Mouse (Mus musculus): ENCODE data around the gene Crlf1. TPM values are rescaled to one million over a fixed set of nuclear protein-coding genes. Genes with fewer than 3 reads are reported as not detected.

Crlf1 gene
- polyA plus RNA-seq, 1 experiment from 2014 or later, result 3.4 TPM

GRCm38 (mm10) chr8:70458462-70458861 is 34.5 kb upstream of the Crlf1 start:
- Histone ChIP-seq H3K4me1 (ENCODE audit: control insufficient read depth, insufficient read depth, low read length) (peaks cover 6% of the 10 kb centered on the region; the same call in 1 of the 2 replicates), H3K4me3 (replicated peaks; ENCODE audit: low read length) (no peak overlapping the region), H3K27ac (ENCODE audit: low read length) (no peak overlapping the region), H3K36me3 (ENCODE audit: control insufficient read depth, insufficient read depth, low read length) (no peaks in the 10 kb centered on the region), H3K27me3 (ENCODE audit: control insufficient read depth, insufficient read depth, low read length) (no peaks in the 10 kb centered on the region), H3K9me3 (replicated peaks; ENCODE audit: control insufficient read depth, low read length) (no peaks in the 10 kb centered on the region), H3K9ac (ENCODE audit: low read length) (no peak overlapping the region), H3K4me2 (ENCODE audit: low read depth, low read length) (no peak overlapping the region)
- 77% methylated on average over 3 of the region's 3 CpGs for WGBS
- ATAC-seq (ENCODE audit: insufficient read depth, low FRiP score), result no peak

GRCm38 (mm10) chr8:70459636-70460035 is 33.3 kb upstream of the Crlf1 start:
- H3K36me3 ChIP-seq (ENCODE audit: control insufficient read depth, insufficient read depth, low read length), result no peaks in the 10 kb centered on the region
- 91% methylated on average over 2 of the region's 2 CpGs for WGBS

GRCm38 (mm10) chr8:70460199-70460598 is 32.8 kb upstream of the Crlf1 start:
- Histone ChIP-seq H3K27ac (ENCODE audit: low read length) (no peak overlapping the region), H3K9me3 (replicated peaks; ENCODE audit: control insufficient read depth, low read length) (no peaks in the 10 kb centered on the region), H3K36me3 (ENCODE audit: control insufficient read depth, insufficient read depth, low read length) (no peaks in the 10 kb centered on the region), H3K27me3 (ENCODE audit: control insufficient read depth, insufficient read depth, low read length) (no peaks in the 10 kb centered on the region), H3K4me1 (ENCODE audit: control insufficient read depth, insufficient read depth, low read length) (no peaks in the 10 kb centered on the region), H3K4me2 (ENCODE audit: low read depth, low read length) (no peak overlapping the region), H3K4me3 (replicated peaks; ENCODE audit: low read length) (no peak overlapping the region), H3K9ac (ENCODE audit: low read length) (no peak overlapping the region)
- 91% methylated on average over 5 of the region's 5 CpGs for WGBS
- no peak for ATAC-seq (ENCODE audit: insufficient read depth, low FRiP score)

More at GRCm38 (mm10) chr8:70459636-70460035, 33.3 kb upstream of the Crlf1 start:
- Histone ChIP-seq H3K9me3 (replicated peaks; ENCODE audit: control insufficient read depth, low read length) (no peaks in the 10 kb centered on the region), H3K27ac (ENCODE audit: low read length) (no peak overlapping the region), H3K4me1 (ENCODE audit: control insufficient read depth, insufficient read depth, low read length) (no peaks in the 10 kb centered on the region), H3K4me2 (ENCODE audit: low read depth, low read length) (no peak overlapping the region), H3K4me3 (replicated peaks; ENCODE audit: low read length) (no peak overlapping the region), H3K27me3 (ENCODE audit: control insufficient read depth, insufficient read depth, low read length) (no peaks in the 10 kb centered on the region), H3K9ac (ENCODE audit: low read length) (no peak overlapping the region)
- ATAC-seq (ENCODE audit: insufficient read depth, low FRiP score), result no peak

DNA sequence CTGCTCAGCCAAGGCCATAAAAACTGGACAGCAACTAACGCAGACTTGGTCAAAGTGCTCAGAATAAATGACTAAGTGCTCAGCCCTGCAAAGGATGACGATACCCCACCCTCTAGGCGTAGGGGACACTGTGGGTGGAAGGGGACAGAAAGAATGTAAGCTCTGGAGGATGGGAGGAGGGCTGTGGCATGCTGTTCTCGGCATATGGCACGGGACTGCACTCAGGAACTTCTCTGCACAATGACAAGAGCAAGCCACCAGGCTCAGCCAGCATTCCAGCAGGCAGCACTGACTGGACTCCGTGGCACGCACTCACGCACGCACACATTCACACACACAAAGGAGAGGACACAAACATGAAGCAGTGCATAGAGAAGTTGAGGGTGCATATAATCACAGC is 32.4 kb upstream of the Crlf1 start:
- WGBS, result 73% methylated on average over 9 of the region's 9 CpGs
- H3K4me2 ChIP-seq (ENCODE audit: low read depth, low read length), result no peak overlapping the region
- no peak for ATAC-seq (ENCODE audit: insufficient read depth, low FRiP score)

DNA sequence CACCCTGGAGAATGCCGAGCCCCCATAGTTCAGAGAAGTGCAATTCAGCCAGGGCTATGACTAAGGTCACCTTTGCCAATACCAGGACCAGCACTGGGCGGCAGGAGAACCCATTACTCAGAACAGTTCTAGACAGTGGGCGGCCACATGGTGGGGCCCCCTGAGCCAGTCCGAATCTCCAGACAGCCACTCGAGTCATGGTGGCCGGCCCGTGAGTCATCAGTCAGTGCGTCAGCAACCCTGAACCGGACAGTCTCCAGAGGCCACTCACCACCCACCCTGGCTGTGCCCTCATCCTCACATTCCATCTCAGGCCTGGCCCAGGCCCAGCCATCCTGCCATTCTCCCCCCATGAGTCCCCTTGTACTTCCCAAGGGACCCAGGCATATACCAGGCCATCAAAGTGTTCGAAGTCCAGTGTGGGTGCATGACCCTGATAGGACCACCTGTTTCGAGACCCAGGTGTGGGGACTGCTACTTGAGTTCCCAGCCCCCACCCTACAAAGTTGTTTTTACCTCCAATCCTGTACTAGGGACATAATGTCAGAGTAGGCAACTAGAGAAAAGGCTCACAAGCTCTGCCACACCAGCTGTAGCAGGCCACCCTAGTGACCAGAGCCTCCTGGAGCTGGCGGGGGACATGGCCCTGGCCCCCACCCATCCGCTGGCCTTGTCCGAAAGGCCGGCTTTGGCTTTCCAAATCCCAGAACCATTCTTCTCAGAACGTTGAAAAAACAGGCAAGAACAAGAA is 31.0 kb upstream of the Crlf1 start:
- no peak for ATAC-seq (ENCODE audit: insufficient read depth, low FRiP score)
- Histone ChIP-seq H3K27me3 (ENCODE audit: control insufficient read depth, insufficient read depth, low read length) (no peaks in the 10 kb centered on the region), H3K4me1 (ENCODE audit: control insufficient read depth, insufficient read depth, low read length) (peaks cover under 1% of the 10 kb centered on the region; the same call in 1 of the 2 replicates), H3K4me3 (replicated peaks; ENCODE audit: low read length) (no peak overlapping the region), H3K9me3 (replicated peaks; ENCODE audit: control insufficient read depth, low read length) (no peaks in the 10 kb centered on the region), H3K9ac (ENCODE audit: low read length) (no peak overlapping the region), H3K27ac (ENCODE audit: low read length) (no peak overlapping the region), H3K4me2 (ENCODE audit: low read depth, low read length) (no peak overlapping the region), H3K36me3 (ENCODE audit: control insufficient read depth, insufficient read depth, low read length) (no peaks in the 10 kb centered on the region)
- 86% methylated on average over 16 of the region's 16 CpGs for WGBS

More for the DNA sequence above, 32.4 kb upstream of the Crlf1 start:
- Histone ChIP-seq H3K27me3 (ENCODE audit: control insufficient read depth, insufficient read depth, low read length) (no peaks in the 10 kb centered on the region), H3K4me3 (replicated peaks; ENCODE audit: low read length) (no peak overlapping the region), H3K9me3 (replicated peaks; ENCODE audit: control insufficient read depth, low read length) (no peaks in the 10 kb centered on the region), H3K36me3 (ENCODE audit: control insufficient read depth, insufficient read depth, low read length) (no peaks in the 10 kb centered on the region), H3K4me1 (ENCODE audit: control insufficient read depth, insufficient read depth, low read length) (no peaks in the 10 kb centered on the region), H3K9ac (ENCODE audit: low read length) (no peak overlapping the region), H3K27ac (ENCODE audit: low read length) (no peak overlapping the region)

GRCm38 (mm10) chr8:70462516-70462813 is 30.5 kb upstream of the Crlf1 start:
- Histone ChIP-seq H3K4me2 (ENCODE audit: low read depth, low read length) (no peak overlapping the region), H3K4me3 (replicated peaks; ENCODE audit: low read length) (no peak overlapping the region), H3K27me3 (ENCODE audit: control insufficient read depth, insufficient read depth, low read length) (no peaks in the 10 kb centered on the region), H3K4me1 (ENCODE audit: control insufficient read depth, insufficient read depth, low read length) (peaks cover 5% of the 10 kb centered on the region), H3K27ac (ENCODE audit: low read length) (no peak overlapping the region), H3K36me3 (ENCODE audit: control insufficient read depth, insufficient read depth, low read length) (no peaks in the 10 kb centered on the region), H3K9ac (ENCODE audit: low read length) (no peak overlapping the region), H3K9me3 (replicated peaks; ENCODE audit: control insufficient read depth, low read length) (no peaks in the 10 kb centered on the region)
- 95% methylated on average over 8 of the region's 8 CpGs for WGBS
- ATAC-seq (ENCODE audit: insufficient read depth, low FRiP score), result no peak

- Histone ChIP-seq H3K4me2 (ENCODE audit: low read depth, low read length) (no peak overlapping the region), H3K9ac (ENCODE audit: low read length) (no peak overlapping the region), H3K9me3 (replicated peaks; ENCODE audit: control insufficient read depth, low read length) (no peaks in the 10 kb centered on the region), H3K27me3 (ENCODE audit: control insufficient read depth, insufficient read depth, low read length) (no peaks in the 10 kb centered on the region), H3K4me1 (ENCODE audit: control insufficient read depth, insufficient read depth, low read length) (peaks cover 10% of the 10 kb centered on the region), H3K36me3 (ENCODE audit: control insufficient read depth, insufficient read depth, low read length) (no peaks in the 10 kb centered on the region), H3K4me3 (replicated peaks; ENCODE audit: low read length) (no peak overlapping the region), H3K27ac (ENCODE audit: low read length) (no peak overlapping the region)
- ATAC-seq (ENCODE audit: insufficient read depth, low FRiP score), result no peak
- WGBS, result 84% methylated on average over 4 of the region's 4 CpGs
These were observed 29.7 kb upstream of the Crlf1 start for GRCm38 (mm10) chr8:70463306-70463705.

- Histone ChIP-seq H3K4me3 (replicated peaks; ENCODE audit: low read length) (no peak overlapping the region), H3K27ac (ENCODE audit: low read length) (no peak overlapping the region), H3K36me3 (ENCODE audit: control insufficient read depth, insufficient read depth, low read length) (no peaks in the 10 kb centered on the region), H3K27me3 (ENCODE audit: control insufficient read depth, insufficient read depth, low read length) (no peaks in the 10 kb centered on the region), H3K9ac (ENCODE audit: low read length) (no peak overlapping the region), H3K4me2 (ENCODE audit: low read depth, low read length) (no peak overlapping the region), H3K9me3 (replicated peaks; ENCODE audit: control insufficient read depth, low read length) (no peaks in the 10 kb centered on the region), H3K4me1 (ENCODE audit: control insufficient read depth, insufficient read depth, low read length) (peaks cover 10% of the 10 kb centered on the region)
- WGBS, result 89% methylated on average over 6 of the region's 6 CpGs
- no peak for ATAC-seq (ENCODE audit: insufficient read depth, low FRiP score)
These were observed 28.8 kb upstream of the Crlf1 start for GRCm38 (mm10) chr8:70464162-70464561.

- no peaks in the 10 kb centered on the region for H3K27me3 ChIP-seq (ENCODE audit: control insufficient read depth, insufficient read depth, low read length)
- H3K4me2 ChIP-seq (ENCODE audit: low read depth, low read length), result no peak overlapping the region
- 97% methylated on average over 4 of the region's 4 CpGs for WGBS
- no peak overlapping the region for H3K9ac ChIP-seq (ENCODE audit: low read length)
- no peaks in the 10 kb centered on the region for H3K9me3 ChIP-seq (replicated peaks; ENCODE audit: control insufficient read depth, low read length)
- no peak overlapping the region for H3K4me3 ChIP-seq (replicated peaks; ENCODE audit: low read length)
- H3K36me3 ChIP-seq (ENCODE audit: control insufficient read depth, insufficient read depth, low read length), result no peaks in the 10 kb centered on the region
- no peak overlapping the region for H3K27ac ChIP-seq (ENCODE audit: low read length)
- ATAC-seq (ENCODE audit: insufficient read depth, low FRiP score), result no peak
- peaks cover 13% of the 10 kb centered on the region for H3K4me1 ChIP-seq (ENCODE audit: control insufficient read depth, insufficient read depth, low read length)
These were observed 27.3 kb upstream of the Crlf1 start for GRCm38 (mm10) chr8:70465701-70466100.
